In genomic region chr4:95638063-95638462, GRCm38 (mm10) we compare ENCODE assay signal across 13 mouse cellular contexts.
DNase-seq lines count a peak whose midpoint lies in the region; ATAC-seq and TF ChIP-seq lines count a peak whose summit lies in the region.
"Had no signal": no experiment of that assay in that cellular context is flagged by ENCODE, and none has a peak within 500 bp of the region (broad histone marks: within the 10 kb centered on the region; RNA-seq: fewer than 3 reads in every experiment).

No protein-coding gene starts in this region.

- no peaks in the 10 kb centered on the region for H3K36me3 ChIP-seq in forebrain, embryonic 15.5 days
- H3K36me3 ChIP-seq in forebrain, postnatal 0 days (ENCODE audit: insufficient read depth), result no peaks in the 10 kb centered on the region
- H3K36me3 ChIP-seq in hindbrain, embryonic 13.5 days, result no peaks in the 10 kb centered on the region
- no peaks in the 10 kb centered on the region for H3K36me3 ChIP-seq in hindbrain, postnatal 0 days (ENCODE audit: insufficient read depth, low read length)
- H3K36me3 ChIP-seq in embryonic facial prominence, embryonic 14.5 days (ENCODE audit: control insufficient read depth, insufficient read depth, low read length), result no peaks in the 10 kb centered on the region
- H3K36me3 ChIP-seq in neural tube, embryonic 15.5 days, result no peaks in the 10 kb centered on the region
- H3K36me3 ChIP-seq: heart, embryonic 10.5 days had no signal

- H3K27me3 ChIP-seq in forebrain, embryonic 15.5 days, result no peaks in the 10 kb centered on the region
- no peaks in the 10 kb centered on the region for H3K27me3 ChIP-seq in forebrain, postnatal 0 days (ENCODE audit: insufficient read depth, low read length)
- no peaks in the 10 kb centered on the region for H3K27me3 ChIP-seq in hindbrain, embryonic 13.5 days
- H3K27me3 ChIP-seq in hindbrain, postnatal 0 days (ENCODE audit: insufficient read depth, low read length), result no peaks in the 10 kb centered on the region
- no peaks in the 10 kb centered on the region for H3K27me3 ChIP-seq in embryonic facial prominence, embryonic 14.5 days (replicated peaks; ENCODE audit: control insufficient read depth, insufficient read depth, low read length)
- H3K27me3 ChIP-seq in neural tube, embryonic 15.5 days (replicated peaks), result no peaks in the 10 kb centered on the region

- no peak for TF ChIP-seq CTCF in forebrain, postnatal 0 days (IDR thresholded peaks at IDR 0.05; ENCODE audit: low read depth)
- no peak for TF ChIP-seq CTCF in hindbrain, postnatal 0 days (IDR thresholded peaks at IDR 0.05; ENCODE audit: low read depth)

- no peaks in the 10 kb centered on the region for H3K9me3 ChIP-seq in forebrain, embryonic 15.5 days
- no peaks in the 10 kb centered on the region for H3K9me3 ChIP-seq in forebrain, postnatal 0 days (ENCODE audit: low read length)
- H3K9me3 ChIP-seq in hindbrain, embryonic 13.5 days, result no peaks in the 10 kb centered on the region
- no peaks in the 10 kb centered on the region for H3K9me3 ChIP-seq in hindbrain, postnatal 0 days (ENCODE audit: low read length)
- no peaks in the 10 kb centered on the region for H3K9me3 ChIP-seq in embryonic facial prominence, embryonic 14.5 days (ENCODE audit: control insufficient read depth, low read length)
- no peaks in the 10 kb centered on the region for H3K9me3 ChIP-seq in neural tube, embryonic 15.5 days (replicated peaks)
- H3K9me3 ChIP-seq: heart, embryonic 10.5 days had no signal

- no peak overlapping the region for H3K4me3 ChIP-seq in forebrain, embryonic 15.5 days
- H3K4me3 ChIP-seq in forebrain, postnatal 0 days (ENCODE audit: low read depth, low read length), result no peak overlapping the region
- H3K4me3 ChIP-seq in hindbrain, embryonic 13.5 days, result no peak overlapping the region
- no peak overlapping the region for H3K4me3 ChIP-seq in hindbrain, postnatal 0 days (ENCODE audit: low read length)
- no peak overlapping the region for H3K4me3 ChIP-seq in embryonic facial prominence, embryonic 14.5 days (ENCODE audit: low read depth, low read length)
- no peak overlapping the region for H3K4me3 ChIP-seq in neural tube, embryonic 15.5 days (replicated peaks)
- H3K4me3 ChIP-seq: heart, embryonic 10.5 days had no signal

- no peak overlapping the region for H3K9ac ChIP-seq in forebrain, embryonic 15.5 days (replicated peaks)
- no peak overlapping the region for H3K9ac ChIP-seq in forebrain, postnatal 0 days
- no peak overlapping the region for H3K9ac ChIP-seq in hindbrain, embryonic 13.5 days
- H3K9ac ChIP-seq in hindbrain, postnatal 0 days (replicated peaks; ENCODE audit: low read length), result no peak overlapping the region
- H3K9ac ChIP-seq in embryonic facial prominence, embryonic 14.5 days (ENCODE audit: low read depth, low read length), result no peak overlapping the region
- no peak overlapping the region for H3K9ac ChIP-seq in neural tube, embryonic 15.5 days (replicated peaks)

- no peak; the same call in 1 of the 2 replicates for ATAC-seq in forebrain, embryonic 15.5 days (replicated peaks)
- ATAC-seq in forebrain, postnatal 0 days, result no peak
- 0 out of 2 replicates have a peak, but pooled peaks have one; percentile 17 for ATAC-seq in hindbrain, embryonic 13.5 days (ENCODE audit: low FRiP score)
- no peak for ATAC-seq in hindbrain, postnatal 0 days
- ATAC-seq in embryonic facial prominence, embryonic 14.5 days (ENCODE audit: low read depth), result no peak
- peak; percentile 41; the same call in 1 of the 2 replicates for ATAC-seq in neural tube, embryonic 15.5 days (ENCODE audit: low FRiP score)
- ATAC-seq: CD4-positive, CD25-positive, alpha-beta regulatory T cell, adult 4 months had no signal

- WGBS in forebrain, embryonic 15.5 days, result 43% methylated on average over 3 of the region's 3 CpGs
- WGBS in forebrain, postnatal 0 days, result 37% methylated on average over 3 of the region's 3 CpGs
- WGBS in hindbrain, embryonic 13.5 days, result 55% methylated on average over 3 of the region's 3 CpGs
- WGBS in hindbrain, postnatal 0 days, result 42% methylated on average over 3 of the region's 3 CpGs
- WGBS in embryonic facial prominence, embryonic 14.5 days, result 63% methylated on average over 3 of the region's 3 CpGs
- WGBS in neural tube, embryonic 15.5 days, result 47% methylated on average over 3 of the region's 3 CpGs

- H3K27ac ChIP-seq in forebrain, embryonic 15.5 days (replicated peaks), result peak overlapping the region; percentile 57
- H3K27ac ChIP-seq in forebrain, postnatal 0 days (ENCODE audit: low read depth, low read length), result no peak overlapping the region; the same call in 1 of the 2 replicates
- H3K27ac ChIP-seq in hindbrain, embryonic 13.5 days, result no peak overlapping the region
- no peak overlapping the region for H3K27ac ChIP-seq in hindbrain, postnatal 0 days
- H3K27ac ChIP-seq in embryonic facial prominence, embryonic 14.5 days (replicated peaks; ENCODE audit: low read depth, low read length), result peak overlapping the region; percentile 73
- no peak overlapping the region for H3K27ac ChIP-seq in neural tube, embryonic 15.5 days (replicated peaks)
- H3K27ac ChIP-seq: heart, embryonic 10.5 days had no signal

- peaks cover 17% of the 10 kb centered on the region for H3K4me1 ChIP-seq in forebrain, embryonic 15.5 days
- H3K4me1 ChIP-seq in forebrain, postnatal 0 days (ENCODE audit: insufficient read depth), result peaks cover 9% of the 10 kb centered on the region; the same call in 1 of the 2 replicates
- no peaks in the 10 kb centered on the region; the same call in 1 of the 2 replicates for H3K4me1 ChIP-seq in hindbrain, embryonic 13.5 days (replicated peaks)
- H3K4me1 ChIP-seq in hindbrain, postnatal 0 days (ENCODE audit: insufficient read depth, low read length), result no peaks in the 10 kb centered on the region
- peaks cover 12% of the 10 kb centered on the region for H3K4me1 ChIP-seq in embryonic facial prominence, embryonic 14.5 days (ENCODE audit: control insufficient read depth, insufficient read depth, low read length)
- H3K4me1 ChIP-seq in neural tube, embryonic 15.5 days, result 0 out of 2 replicates have a peak, but pooled peaks cover 3% of the 10 kb centered on the region

- DNase-seq in forebrain, postnatal 0 days, result no peak
- DNase-seq in hindbrain, postnatal 0 days (ENCODE audit: low spot score), result no peak
- no peak for DNase-seq in embryonic facial prominence, embryonic 14.5 days (ENCODE audit: low spot score)
- DNase-seq in kidney, postnatal 25 days, result no peak
- DNase-seq: kidney, adult 8-10 months; lung, adult 2 months; midbrain, embryonic 14.5 days; thymus, postnatal 36 days had no signal

- no peak overlapping the region for H3K4me2 ChIP-seq in forebrain, embryonic 15.5 days (replicated peaks)
- no peak overlapping the region for H3K4me2 ChIP-seq in forebrain, postnatal 0 days (ENCODE audit: low read depth)
- no peak overlapping the region for H3K4me2 ChIP-seq in hindbrain, embryonic 13.5 days
- H3K4me2 ChIP-seq in hindbrain, postnatal 0 days (ENCODE audit: low read depth, low read length), result no peak overlapping the region
- H3K4me2 ChIP-seq in embryonic facial prominence, embryonic 14.5 days (ENCODE audit: low read depth, low read length), result no peak overlapping the region
- no peak overlapping the region for H3K4me2 ChIP-seq in neural tube, embryonic 15.5 days

Comparison
In these comparisons a context has a peak if more than half of its experiments do, and no peak if none do; other contexts are left out.
1. ATAC-seq: peak in hindbrain, embryonic 13.5 days (single experiment) and neural tube, embryonic 15.5 days (single experiment); none in forebrain, embryonic 15.5 days (single experiment), forebrain, postnatal 0 days (single experiment), hindbrain, postnatal 0 days (single experiment) and embryonic facial prominence, embryonic 14.5 days (single experiment).
2. H3K27ac ChIP-seq: peak in forebrain, embryonic 15.5 days (single experiment) and embryonic facial prominence, embryonic 14.5 days (single experiment); none in forebrain, postnatal 0 days (single experiment), hindbrain, embryonic 13.5 days (single experiment), hindbrain, postnatal 0 days (single experiment) and neural tube, embryonic 15.5 days (single experiment).